Mouse (Mus musculus): ENCODE measurements around the gene Hcn1.

GRCm38 (mm10) chr13:117851954-117852710, 250.0 kb downstream of the Hcn1 start:
- no peak for TF ChIP-seq CTCF (IDR thresholded peaks at IDR 0.05; ENCODE audit: low read depth, low read length)
- no peak for TF ChIP-seq EP300 (IDR thresholded peaks at IDR 0.05; ENCODE audit: insufficient read depth, low read depth, low read length)

All from ES-Bruce4 (cell line).